Mouse (Mus musculus) limb, embryonic 15.5 days (tissue): ENCODE measurements around the gene Fga. TPM values are rescaled to one million over a fixed set of nuclear protein-coding genes. Genes with fewer than 3 reads are reported as not detected.

Experiments
- ATAC-seq: fragments of 200-750 bp; cut with Nextera tagmentation; 2 replicates; pipeline ENCODE4 v1.8.0; 2017; ENCODE audit warnings: low read depth, moderate TSS enrichment; ENCODE audit not compliant: insufficient number of reproducible peaks, low FRiP score, low TSS enrichment
- H3K27ac ChIP-seq: fragments of 300-500 bp; sonication (generic); 2 replicates; pipeline ENCODE4 v1.5.1; 2015; ENCODE audit warnings: moderate library complexity, mild to moderate bottlenecking, inconsistent platforms
- H3K27me3 ChIP-seq: fragments of 300-500 bp; sonication (generic); 2 replicates; pipeline ENCODE4 v1.6.1; 2015; ENCODE audit warnings: inconsistent platforms
- H3K36me3 ChIP-seq: fragments of 300-500 bp; sonication (generic); 2 replicates; pipeline ENCODE4 v1.6.1; 2015; ENCODE audit warnings: inconsistent platforms
- H3K4me1 ChIP-seq: fragments of 300-500 bp; sonication (generic); 2 replicates; pipeline ENCODE4 v1.6.1; 2015; ENCODE audit warnings: inconsistent platforms
- H3K4me2 ChIP-seq: fragments of 300-500 bp; sonication (generic); 2 replicates; pipeline ENCODE4 v1.6.1; 2015; ENCODE audit warnings: mild to moderate bottlenecking, inconsistent platforms
- H3K4me3 ChIP-seq: fragments of 300-500 bp; sonication (generic); 2 replicates; pipeline ENCODE4 v1.5.1; 2015; ENCODE audit warnings: mild to moderate bottlenecking, inconsistent platforms
- H3K9ac ChIP-seq: fragments of 300-500 bp; sonication (generic); 2 replicates; pipeline ENCODE4 v1.6.1; 2015; ENCODE audit warnings: inconsistent platforms
- H3K9me3 ChIP-seq: fragments of 300-500 bp; sonication (generic); 2 replicates; pipeline ENCODE4 v1.6.1; 2016; ENCODE audit warnings: inconsistent platforms
- WGBS: fragments of 180-500 bp; shearing (Covaris S2); methylation state at CpG from one replicate; pipeline ENCODE4 v1.1.7; 2015; 5-methylcytosine and 5-hydroxymethylcytosine counted together
- polyA plus RNA-seq: library from polyadenylated mRNA; unstranded; fragments of >200 nt; fragmentation: Nextera tagmentation; extraction: Ambion mirVana; gene quantifications from 2 replicates; pipeline ENCODE4 v1.2.1, GENCODE M21; 2015

Gene Fga
- 0.34 and 2.5 TPM in 2 replicates for polyA plus RNA-seq

- Histone ChIP-seq H3K4me3 (no peak within 1 kb of the TSS), H3K9me3 (no peaks in the 10 kb centered on the region), H3K27me3 (no peaks in the 10 kb centered on the region), H3K9ac (no peak within 1 kb of the TSS), H3K4me2 (no peak within 1 kb of the TSS), H3K4me1 (no peaks in the 10 kb centered on the region), H3K36me3 (no peaks in the 10 kb centered on the region), H3K27ac (no peak within 1 kb of the TSS)
- ATAC-seq, result no peak
- WGBS, result 80% methylated on average over 9 of the region's 9 CpGs
Observed at GRCm38 (mm10) chr3:83025475-83026301, at the start of gene Fga. Gene Fga, plus strand, starts transcription at chr3:83026076.

GRCm38 (mm10) chr3:82980818-82981217, 45.1 kb upstream of the Fga start:
- no peaks in the 10 kb centered on the region for H3K27me3 ChIP-seq
- H3K27ac ChIP-seq, result no peak overlapping the region
- H3K4me1 ChIP-seq, result no peaks in the 10 kb centered on the region
- H3K4me3 ChIP-seq, result no peak overlapping the region
- peak; percentile 75 for ATAC-seq
- 66% methylated on average over 6 of the region's 6 CpGs for WGBS
- H3K9ac ChIP-seq, result no peak overlapping the region
- H3K36me3 ChIP-seq, result no peaks in the 10 kb centered on the region
- no peak overlapping the region for H3K4me2 ChIP-seq
- H3K9me3 ChIP-seq, result no peaks in the 10 kb centered on the region

GRCm38 (mm10) chr3:82981861-82982260, 44.0 kb upstream of the Fga start:
- H3K9me3 ChIP-seq, result no peaks in the 10 kb centered on the region
- H3K27ac ChIP-seq, result no peak overlapping the region
- no peaks in the 10 kb centered on the region for H3K27me3 ChIP-seq
- no peaks in the 10 kb centered on the region for H3K36me3 ChIP-seq
- no peak overlapping the region for H3K4me3 ChIP-seq
- no peaks in the 10 kb centered on the region for H3K4me1 ChIP-seq
- no peak overlapping the region for H3K9ac ChIP-seq
- 56% methylated on average over 8 of the region's 8 CpGs for WGBS
- no peak overlapping the region for H3K4me2 ChIP-seq
- ATAC-seq, result no peak

- no peak for ATAC-seq
Observed at GRCm38 (mm10) chr3:82984840-82985239, 41.0 kb upstream of the Fga start.

GRCm38 (mm10) chr3:82991963-82992362, 33.9 kb upstream of the Fga start:
- ATAC-seq, result no peak
- no peaks in the 10 kb centered on the region for H3K9me3 ChIP-seq
- 61% methylated on average over 12 of the region's 12 CpGs for WGBS
- H3K9ac ChIP-seq, result no peak overlapping the region
- H3K4me1 ChIP-seq, result peaks cover 8% of the 10 kb centered on the region
- H3K4me3 ChIP-seq, result no peak overlapping the region
- H3K27ac ChIP-seq, result no peak overlapping the region
- peaks cover 15% of the 10 kb centered on the region for H3K27me3 ChIP-seq
- no peak overlapping the region for H3K4me2 ChIP-seq
- no peaks in the 10 kb centered on the region for H3K36me3 ChIP-seq

More at GRCm38 (mm10) chr3:82984840-82985239, 41.0 kb upstream of the Fga start:
- WGBS, result 83% methylated on average over 2 of the region's 2 CpGs
- no peaks in the 10 kb centered on the region for H3K36me3 ChIP-seq
- H3K27me3 ChIP-seq, result no peaks in the 10 kb centered on the region
- H3K9me3 ChIP-seq, result no peaks in the 10 kb centered on the region
- H3K9ac ChIP-seq, result no peak overlapping the region
- H3K4me3 ChIP-seq, result no peak overlapping the region
- H3K4me2 ChIP-seq, result no peak overlapping the region
- no peaks in the 10 kb centered on the region for H3K4me1 ChIP-seq
- no peak overlapping the region for H3K27ac ChIP-seq

- Histone ChIP-seq H3K4me2 (no peak overlapping the region), H3K36me3 (no peaks in the 10 kb centered on the region), H3K4me3 (no peak overlapping the region), H3K9me3 (no peaks in the 10 kb centered on the region), H3K4me1 (peaks cover 8% of the 10 kb centered on the region), H3K9ac (no peak overlapping the region), H3K27ac (no peak overlapping the region), H3K27me3 (peaks cover 15% of the 10 kb centered on the region)
- ATAC-seq, result no peak
- WGBS, result 83% methylated on average over 6 of the region's 6 CpGs
Observed at GRCm38 (mm10) chr3:82992956-82993355, 32.9 kb upstream of the Fga start.

- H3K27me3 ChIP-seq, result peaks cover 15% of the 10 kb centered on the region
Observed at GRCm38 (mm10) chr3:82995368-82995767, 30.5 kb upstream of the Fga start.

GRCm38 (mm10) chr3:82996656-82997055, 29.2 kb upstream of the Fga start:
- 55% methylated on average over 3 of the region's 3 CpGs for WGBS
- H3K36me3 ChIP-seq, result no peaks in the 10 kb centered on the region
- H3K4me2 ChIP-seq, result no peak overlapping the region
- H3K27ac ChIP-seq, result no peak overlapping the region
- ATAC-seq, result no peak
- no peak overlapping the region for H3K9ac ChIP-seq
- H3K4me1 ChIP-seq, result peaks cover 11% of the 10 kb centered on the region
- H3K4me3 ChIP-seq, result no peak overlapping the region
- H3K9me3 ChIP-seq, result no peaks in the 10 kb centered on the region
- peaks cover 15% of the 10 kb centered on the region for H3K27me3 ChIP-seq

More at GRCm38 (mm10) chr3:82995368-82995767, 30.5 kb upstream of the Fga start:
- WGBS, result 3% methylated on average over 24 of the region's 24 CpGs
- Histone ChIP-seq H3K9me3 (no peaks in the 10 kb centered on the region), H3K9ac (no peak overlapping the region), H3K4me1 (peaks cover 11% of the 10 kb centered on the region), H3K4me3 (peak overlapping the region; percentile 14; the same call in 1 of the 2 replicates), H3K36me3 (no peaks in the 10 kb centered on the region), H3K27ac (no peak overlapping the region), H3K4me2 (peak overlapping the region; percentile 44)
- no peak for ATAC-seq

- H3K36me3 ChIP-seq, result no peaks in the 10 kb centered on the region
- no peak overlapping the region for H3K9ac ChIP-seq
- H3K4me3 ChIP-seq, result no peak overlapping the region
- WGBS, result 27% methylated on average over 8 of the region's 8 CpGs
- no peaks in the 10 kb centered on the region for H3K9me3 ChIP-seq
- peaks cover 11% of the 10 kb centered on the region for H3K4me1 ChIP-seq
- peak; percentile 80; the same call in 1 of the 2 replicates for ATAC-seq
- peaks cover 15% of the 10 kb centered on the region for H3K27me3 ChIP-seq
- no peak overlapping the region for H3K27ac ChIP-seq
- H3K4me2 ChIP-seq, result no peak overlapping the region
Observed at GRCm38 (mm10) chr3:82998772-82999463, 27.0 kb upstream of the Fga start.

GRCm38 (mm10) chr3:82999995-83000394, 25.9 kb upstream of the Fga start:
- ATAC-seq, result 0 out of 2 replicates have a peak, but pooled peaks have one; percentile 17
- Histone ChIP-seq H3K27me3 (peaks cover 11% of the 10 kb centered on the region), H3K4me3 (no peak overlapping the region), H3K9me3 (no peaks in the 10 kb centered on the region), H3K4me1 (peaks cover 10% of the 10 kb centered on the region), H3K9ac (no peak overlapping the region), H3K27ac (no peak overlapping the region), H3K4me2 (no peak overlapping the region), H3K36me3 (no peaks in the 10 kb centered on the region)
- WGBS, result 63% methylated on average over 9 of the region's 9 CpGs

- ATAC-seq, result no peak
- Histone ChIP-seq H3K36me3 (no peaks in the 10 kb centered on the region), H3K4me2 (no peak overlapping the region), H3K4me3 (no peak overlapping the region), H3K9me3 (no peaks in the 10 kb centered on the region), H3K27ac (no peak overlapping the region), H3K4me1 (peaks cover 3% of the 10 kb centered on the region; the same call in 1 of the 2 replicates), H3K9ac (no peak overlapping the region), H3K27me3 (no peaks in the 10 kb centered on the region)
- WGBS, result 1% methylated on average over 2 of the region's 2 CpGs
Observed at GRCm38 (mm10) chr3:83002191-83002590, 23.7 kb upstream of the Fga start.

GRCm38 (mm10) chr3:83003068-83003467, 22.8 kb upstream of the Fga start:
- ATAC-seq, result no peak
- WGBS, result 94% methylated on average over 8 of the region's 8 CpGs
- H3K4me2 ChIP-seq, result no peak overlapping the region
- no peak overlapping the region for H3K27ac ChIP-seq
- H3K4me3 ChIP-seq, result no peak overlapping the region
- H3K27me3 ChIP-seq, result no peaks in the 10 kb centered on the region
- H3K4me1 ChIP-seq, result peaks cover 3% of the 10 kb centered on the region; the same call in 1 of the 2 replicates
- no peaks in the 10 kb centered on the region for H3K9me3 ChIP-seq
- no peak overlapping the region for H3K9ac ChIP-seq
- no peaks in the 10 kb centered on the region for H3K36me3 ChIP-seq
